Mouse (Mus musculus): ENCODE measurements around the gene Mcm7.
"Not testable (repeated sequence)": the region's sequence is repeated elsewhere in the genome, so short reads cannot be mapped to it uniquely, and the experiment has no call there.

Mcm7 gene

GRCm38 (mm10) chr5:138171695-138172491 lies at the start of gene Mcm7, which contains the start of gene Ap4m1:
Gene Mcm7, minus strand, starts transcription at chr5:138172422.
Gene Ap4m1, plus strand, starts transcription at chr5:138172002.
- peak; percentile 99 for DNase-seq

DNA sequence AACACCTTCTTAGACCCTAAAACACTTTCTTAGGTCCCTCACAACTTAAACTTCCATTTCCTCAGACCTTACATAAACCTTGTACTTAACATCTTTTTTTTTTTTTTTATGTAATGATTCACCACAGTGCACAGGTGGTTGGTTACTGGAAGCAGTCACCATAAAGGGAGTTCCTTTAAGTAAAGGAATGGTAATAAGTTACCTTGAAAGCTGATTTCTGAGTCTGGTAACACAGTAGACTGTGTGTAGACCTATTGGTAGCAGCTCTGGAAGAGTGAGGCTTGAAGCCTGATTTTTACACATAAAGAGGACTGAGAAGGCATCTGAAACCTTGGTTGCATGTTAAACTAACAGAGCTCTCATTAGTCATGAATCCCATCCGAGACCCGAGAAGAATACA lies 47.6 kb upstream of the Mcm7 start:
- DNase-seq, result no peak

- not testable (repeated sequence) for DNase-seq
Measured at GRCm38 (mm10) chr5:138216632-138217031, 44.4 kb upstream of the Mcm7 start.

GRCm38 (mm10) chr5:138207873-138208272 lies 35.7 kb upstream of the Mcm7 start:
- no peak for DNase-seq

GRCm38 (mm10) chr5:138207253-138207652 lies 35.0 kb upstream of the Mcm7 start:
- no peak for DNase-seq

DNA sequence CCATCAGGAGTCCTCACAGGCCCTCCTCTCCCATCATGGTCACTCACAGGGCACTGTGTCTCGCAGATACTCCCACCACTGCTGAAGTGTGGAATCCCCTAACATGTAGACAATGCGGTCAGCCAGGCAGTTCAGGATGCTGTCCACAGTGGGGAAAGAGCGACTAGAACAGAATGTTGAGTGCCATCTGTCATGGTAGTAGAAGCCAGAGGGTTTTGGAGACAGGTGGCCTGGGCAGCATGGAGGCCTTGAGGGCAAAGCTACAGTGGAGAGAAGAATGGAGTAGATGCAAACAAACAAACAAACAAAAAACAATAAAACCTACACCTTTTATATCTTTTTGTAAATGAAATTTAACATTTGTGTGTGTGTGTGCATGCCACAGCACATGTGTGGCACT lies 29.9 kb upstream of the Mcm7 start:
- no peak for DNase-seq

DNA sequence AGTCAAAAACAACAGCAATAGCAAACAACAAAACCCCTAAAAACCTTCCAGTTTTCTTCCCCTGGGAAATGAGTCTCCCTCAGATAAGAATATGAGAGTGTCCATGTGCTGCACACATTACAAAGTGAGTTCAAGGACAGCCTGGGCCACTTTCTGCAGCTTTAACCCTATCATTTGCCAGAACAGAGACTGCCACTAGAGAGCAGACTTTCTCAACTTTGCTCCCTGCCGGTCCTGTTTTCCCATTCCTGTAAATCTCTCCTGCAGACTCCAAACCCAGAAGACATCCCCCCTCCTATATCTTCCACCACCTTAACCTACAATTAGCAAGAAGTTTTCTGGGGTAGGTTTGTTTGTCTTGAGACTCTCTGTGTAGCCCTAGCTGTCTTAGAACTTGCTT lies 27.4 kb upstream of the Mcm7 start:
- no peak for DNase-seq

- DNase-seq, result no peak
Measured at GRCm38 (mm10) chr5:138195463-138195862, 23.2 kb upstream of the Mcm7 start.

DNA sequence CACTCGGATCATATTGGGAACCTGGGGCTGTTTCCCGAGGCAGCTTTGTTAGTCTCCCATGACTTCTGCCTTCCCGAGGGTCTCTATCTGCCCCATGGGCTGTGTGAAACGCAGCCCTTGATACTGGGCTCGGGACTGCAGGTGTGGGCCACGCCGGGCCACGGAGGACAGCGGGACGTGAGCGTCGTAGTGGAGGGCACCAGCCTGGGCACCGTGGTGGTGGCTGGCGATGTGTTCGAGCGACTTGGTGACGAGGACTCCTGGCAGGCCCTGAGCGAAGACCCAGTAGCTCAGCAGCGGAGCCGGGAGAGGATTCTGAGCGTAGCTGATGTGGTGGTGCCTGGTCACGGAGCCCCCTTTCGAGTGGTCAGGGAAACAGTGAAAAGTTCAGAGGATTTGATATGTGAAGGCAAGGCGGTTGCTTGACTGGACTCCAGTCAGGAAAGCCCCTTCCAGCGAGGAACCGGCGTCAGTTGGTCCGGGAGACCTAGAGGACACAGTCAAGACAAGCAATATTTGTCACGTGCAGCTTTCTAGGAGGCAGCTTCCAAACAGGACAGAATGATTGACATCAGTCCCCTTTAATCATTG lies 22.6 kb upstream of the Mcm7 start:
- DNase-seq, result peak; percentile 27

DNA sequence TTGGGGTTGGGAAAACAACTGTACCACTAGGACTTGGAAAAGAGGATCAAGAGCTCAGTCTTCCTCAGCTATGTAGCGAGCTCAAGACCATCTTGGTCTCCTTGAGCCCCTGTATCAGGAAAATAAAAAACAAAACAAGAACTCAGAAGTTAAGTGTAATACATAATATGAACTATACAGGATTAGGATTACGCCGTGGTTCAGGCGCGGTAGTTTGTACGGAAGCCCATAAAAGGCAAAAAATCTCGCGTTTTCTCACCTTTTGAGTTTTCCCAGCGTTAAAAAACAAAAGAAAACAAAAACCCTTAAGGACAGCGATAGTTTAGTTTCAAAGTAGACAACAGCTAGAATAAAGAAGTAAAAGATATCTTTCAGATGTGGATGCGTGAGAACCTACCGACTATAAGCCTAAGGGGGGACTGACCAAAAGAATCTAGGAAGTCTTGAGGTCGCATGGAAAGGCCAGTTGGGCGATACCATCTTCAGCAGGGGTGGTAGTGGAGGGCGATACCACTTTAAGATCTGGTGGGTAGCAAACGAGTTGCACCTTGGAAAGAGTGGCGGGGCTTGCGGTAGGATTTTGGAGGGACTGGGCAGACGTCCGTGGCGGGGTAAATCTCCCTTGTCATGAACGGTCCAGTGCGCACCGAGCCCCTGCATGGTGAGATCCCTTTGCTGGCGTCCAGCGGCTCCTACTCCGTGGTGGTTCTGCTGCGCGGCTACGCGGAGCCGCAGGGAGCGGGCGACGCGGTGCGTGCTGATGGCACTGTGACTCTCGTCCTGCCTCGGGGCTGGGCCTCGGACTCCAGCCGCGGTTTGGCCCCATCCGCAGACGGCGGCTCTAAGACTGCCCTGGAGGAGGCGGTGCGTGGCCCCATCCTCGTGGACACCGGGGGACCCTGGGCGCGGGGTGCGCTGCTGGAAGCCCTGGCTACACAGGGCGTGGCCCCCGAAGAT lies 21.8 kb upstream of the Mcm7 start, which contains the start of gene Mblac1:
Mblac1 (plus strand) TSS at position 544 of the 957 bp plus-strand sequence.
- peak; percentile 86 for DNase-seq

GRCm38 (mm10) chr5:138187661-138188306 lies 15.6 kb upstream of the Mcm7 start:
- DNase-seq, result peak; percentile 72

DNA sequence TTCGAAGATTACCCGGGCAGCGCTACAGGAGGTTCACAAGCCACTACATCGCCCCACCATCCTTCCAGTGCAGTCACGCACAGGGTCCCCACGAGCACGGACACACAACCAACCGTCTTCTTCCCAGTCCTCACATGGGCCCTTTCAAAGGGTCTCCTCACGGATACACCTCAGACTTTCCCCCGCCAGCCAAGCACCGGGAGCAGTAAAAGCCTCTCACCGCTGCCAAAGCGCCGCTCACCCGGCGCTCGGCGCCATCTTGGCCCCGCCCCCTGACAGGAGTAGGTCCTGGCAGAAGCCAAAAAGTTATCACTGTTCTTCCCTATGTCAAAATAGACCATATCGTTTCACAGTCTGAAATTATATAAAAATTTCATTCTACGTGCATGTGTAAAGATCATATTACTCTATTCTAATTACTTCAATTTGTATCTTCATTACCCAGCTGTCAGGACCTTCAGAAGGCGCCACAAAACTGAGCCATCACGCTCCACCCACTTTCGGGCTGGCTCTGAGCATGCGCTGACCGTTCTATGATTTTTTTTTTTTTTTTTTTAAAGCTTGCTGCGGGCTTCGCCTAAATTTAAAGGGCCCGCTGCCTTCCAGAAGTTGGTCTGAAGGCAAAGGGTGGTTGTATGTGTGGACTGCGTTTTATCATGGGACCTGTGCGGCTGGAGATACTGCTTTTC lies 14.9 kb upstream of the Mcm7 start, which contains the start of the genes Taf6 and Cnpy4:
Taf6 (minus strand) TSS at position 502 of the 689 bp plus-strand sequence.
Cnpy4 (plus strand) TSS at position 536 of the 689 bp plus-strand sequence.
- DNase-seq, result peak; percentile 87

DNA sequence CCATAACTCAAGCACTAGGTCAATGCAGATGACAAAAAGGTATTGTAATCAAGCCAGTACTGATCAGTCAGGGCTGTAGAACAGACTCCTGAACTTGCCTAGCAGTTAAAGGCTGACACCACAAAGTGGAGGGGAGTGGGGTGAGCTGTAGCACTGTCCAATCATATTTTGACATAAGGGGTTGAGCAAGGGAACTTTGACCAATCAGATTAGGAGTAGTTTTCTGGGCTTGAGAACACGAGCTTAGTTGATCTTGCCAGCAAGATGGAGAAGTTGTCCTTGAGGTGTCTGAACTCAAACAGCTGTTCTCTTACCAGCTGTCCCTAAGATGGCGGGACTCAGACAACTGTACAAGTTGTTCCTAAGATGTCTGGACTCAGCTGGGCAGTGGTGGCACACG lies 995 bp upstream of the Mcm7 start:
- DNase-seq, result no peak

GRCm38 (mm10) chr5:138170936-138171561 lies 1.2 kb downstream of the Mcm7 start:
- DNase-seq, result peak; percentile 98

- DNase-seq, result no peak
Measured at GRCm38 (mm10) chr5:138165594-138165993, 6.6 kb downstream of the Mcm7 start.

GRCm38 (mm10) chr5:138163610-138164009 lies 8.6 kb downstream of the Mcm7 start:
- no peak for DNase-seq

GRCm38 (mm10) chr5:138163046-138163445 lies 9.2 kb downstream of the Mcm7 start:
- no peak for DNase-seq

- peak; percentile 95 for DNase-seq
Measured at GRCm38 (mm10) chr5:138160842-138161665, 11.2 kb downstream of the Mcm7 start, which contains the start of gene Cops6. Gene Cops6, plus strand, starts transcription at chr5:138161071.

GRCm38 (mm10) chr5:138160224-138160762 lies 11.9 kb downstream of the Mcm7 start:
- no peak for DNase-seq

GRCm38 (mm10) chr5:138155443-138155976 lies 16.7 kb downstream of the Mcm7 start, which contains the start of gene Zfp113:
Gene Zfp113, minus strand, starts transcription at chr5:138155744.
- DNase-seq, result peak; percentile 86
